Mouse (Mus musculus) CH12.LX (cell line): ENCODE data around the gene Lin7b. TPM values are rescaled to one million over a fixed set of nuclear protein-coding genes. Genes with fewer than 3 reads are reported as not detected.

Source experiments
- DNase-seq: peaks from one replicate; pipeline ENCODE4 v3.0.0-alpha.2; 2013; ENCODE audit errors: extremely low read depth
- H3K27ac ChIP-seq: 2 replicates; pipeline ENCODE4 v1.5.1; 2012; ENCODE audit warnings: low read depth, mild to moderate bottlenecking, control low read depth, moderate library complexity; ENCODE audit not compliant: insufficient read depth
- H3K27me3 ChIP-seq: replicated peaks from 2 replicates; pipeline ENCODE3; 2012; ENCODE audit warnings: inconsistent platforms
- H3K36me3 ChIP-seq, 2 experiments: replicated peaks in 1 of 2; 2 replicates each; pipeline versions ENCODE3 to v1.6.1; 2012; ENCODE audit warnings: inconsistent platforms in 1 of 2, low read length in 1 of 2, mild to moderate bottlenecking in 1 of 2, mixed read lengths in 1 of 2, moderate library complexity in 1 of 2; ENCODE audit not compliant: control insufficient read depth in 1 of 2, insufficient read depth in 1 of 2
- H3K4me1 ChIP-seq, 2 experiments: 2 replicates each; pipeline ENCODE4 v1.6.1; 2012; ENCODE audit warnings: inconsistent platforms in 1 of 2, moderate library complexity in 1 of 2; ENCODE audit not compliant: insufficient read depth in 2 of 2, control insufficient read depth in 1 of 2
- H3K4me2 ChIP-seq: 2 replicates; pipeline ENCODE4 v1.6.1; 2012; ENCODE audit warnings: low read depth, mild to moderate bottlenecking, control low read depth; ENCODE audit not compliant: poor library complexity, insufficient read depth, severe bottlenecking
- H3K4me3 ChIP-seq, 3 experiments: fragments of 150-350 bp in 1 of 3; sonication (generic) in 1 of 3; replicated peaks in 1 of 3; 2 replicates each; pipeline versions ENCODE3 to v1.5.1; 2011 to 2012; ENCODE audit warnings: low read depth in 2 of 3, low read length in 2 of 3, mild to moderate bottlenecking in 2 of 3, moderate library complexity in 2 of 3, control low read depth in 1 of 3, improper control_type of control experiment in 1 of 3, inconsistent platforms in 1 of 3, mixed read lengths in 1 of 3; ENCODE audit not compliant: poor library complexity in 1 of 3
- H3K79me2 ChIP-seq: replicated peaks from 2 replicates; pipeline ENCODE4 v1.6.1; 2012; ENCODE audit warnings: mild to moderate bottlenecking, moderate library complexity; ENCODE audit not compliant: control insufficient read depth, poor library complexity, insufficient read depth, severe bottlenecking; ENCODE audit errors: extremely low read depth
- H3K9ac ChIP-seq: 2 replicates; pipeline ENCODE4 v1.6.1; 2012; ENCODE audit warnings: low read depth, mild to moderate bottlenecking, control low read depth, moderate library complexity; ENCODE audit not compliant: insufficient read depth
- H3K9me3 ChIP-seq: replicated peaks from 2 replicates; pipeline ENCODE3; 2012; ENCODE audit warnings: low read length, inconsistent platforms, mixed read lengths
- BHLHE40 ChIP-seq: IDR thresholded peaks from 2 replicates; pipeline ENCODE4 v1.6.1; 2011; ENCODE audit warnings: mild to moderate bottlenecking, low read depth, low read length, improper control_type of control experiment
- CHD1 ChIP-seq: IDR thresholded peaks from 2 replicates; pipeline ENCODE4 v1.6.1; 2012; ENCODE audit warnings: low read depth, low read length, improper control_type of control experiment, inconsistent platforms
- CTCF ChIP-seq, 2 experiments: IDR thresholded peaks in 1 of 2; conservative IDR thresholded peaks in 1 of 2; 2 replicates each; pipeline ENCODE4 v1.5.1; 2011 to 2012; ENCODE audit warnings: low read depth in 2 of 2, low read length in 2 of 2, improper control_type of control experiment in 1 of 2, inconsistent platforms in 1 of 2, mild to moderate bottlenecking in 1 of 2, moderate library complexity in 1 of 2
- E2F4 ChIP-seq: IDR thresholded peaks from 2 replicates; pipeline ENCODE4 v1.6.1; 2011; ENCODE audit warnings: low read depth, low read length, improper control_type of control experiment; ENCODE audit not compliant: insufficient replicate concordance
- ELF1 ChIP-seq: IDR thresholded peaks from 2 replicates; pipeline ENCODE4 v1.6.1; 2014; ENCODE audit warnings: low read depth, mild to moderate bottlenecking, inconsistent platforms, low read length, improper control_type of control experiment
- EP300 ChIP-seq: IDR thresholded peaks from 2 replicates; pipeline ENCODE4 v1.6.1; 2011; ENCODE audit warnings: low read length, improper control_type of control experiment
- ETS1 ChIP-seq: conservative IDR thresholded peaks from 2 replicates; pipeline ENCODE4 v1.6.1; 2012; ENCODE audit warnings: low read depth, mild to moderate bottlenecking, inconsistent platforms, low read length, improper control_type of control experiment, moderate library complexity
- HCFC1 ChIP-seq: IDR thresholded peaks from 2 replicates; pipeline ENCODE4 v1.6.1; 2012; ENCODE audit warnings: low read depth, mild to moderate bottlenecking, inconsistent platforms, low read length, improper control_type of control experiment
- JUN ChIP-seq: IDR thresholded peaks from 2 replicates; pipeline ENCODE4 v1.6.1; 2011; ENCODE audit warnings: low read depth, mild to moderate bottlenecking, low read length, improper control_type of control experiment, moderate library complexity; ENCODE audit not compliant: insufficient read depth
- JUND ChIP-seq: conservative IDR thresholded peaks from 2 replicates; pipeline ENCODE4 v1.6.1; 2011; ENCODE audit warnings: low read depth, low read length, improper control_type of control experiment
- MAX ChIP-seq: IDR thresholded peaks from 2 replicates; pipeline ENCODE4 v1.6.1; 2011; ENCODE audit warnings: low read length, improper control_type of control experiment
- MAZ ChIP-seq: IDR thresholded peaks from 2 replicates; pipeline ENCODE4 v1.6.1; 2012; ENCODE audit warnings: low read depth, mild to moderate bottlenecking, inconsistent platforms, low read length, improper control_type of control experiment, moderate library complexity
- MXI1 ChIP-seq: IDR thresholded peaks from 2 replicates; pipeline ENCODE4 v1.6.1; 2011; ENCODE audit warnings: mild to moderate bottlenecking, low read depth, low read length, improper control_type of control experiment
- MYC ChIP-seq: IDR thresholded peaks from 2 replicates; pipeline ENCODE4 v1.6.1; 2011; ENCODE audit warnings: low read depth, mild to moderate bottlenecking, improper control_type of control experiment, low read length
- NELFE ChIP-seq: IDR thresholded peaks from 2 replicates; pipeline ENCODE4 v1.6.1; 2011; ENCODE audit warnings: low read depth, low read length, improper control_type of control experiment
- NRF1 ChIP-seq: IDR thresholded peaks from 2 replicates; pipeline ENCODE4 v1.6.1; 2014; ENCODE audit warnings: low read depth, mild to moderate bottlenecking, inconsistent platforms, low read length, improper control_type of control experiment, moderate library complexity
- RAD21 ChIP-seq: IDR thresholded peaks from 2 replicates; pipeline ENCODE4 v1.6.1; 2011; ENCODE audit warnings: low read depth, mild to moderate bottlenecking, low read length, improper control_type of control experiment, moderate library complexity
- RCOR1 ChIP-seq: conservative IDR thresholded peaks from 2 replicates; pipeline ENCODE4 v1.6.1; 2012; ENCODE audit warnings: low read depth, mild to moderate bottlenecking, inconsistent platforms, low read length, improper control_type of control experiment
- SIN3A ChIP-seq: IDR thresholded peaks from 2 replicates; pipeline ENCODE4 v1.6.1; 2012; ENCODE audit warnings: low read length, improper control_type of control experiment, inconsistent platforms
- SMC3 ChIP-seq: IDR thresholded peaks from 2 replicates; pipeline ENCODE4 v1.6.1; 2011; ENCODE audit warnings: low read depth, low read length, improper control_type of control experiment
- TBP ChIP-seq: conservative IDR thresholded peaks from 2 replicates; pipeline ENCODE4 v1.6.1; 2011; ENCODE audit warnings: low read depth, low read length, improper control_type of control experiment
- TCF12 ChIP-seq: IDR thresholded peaks from 2 replicates; pipeline ENCODE4 v1.6.1; 2014; ENCODE audit warnings: low read depth, mild to moderate bottlenecking, inconsistent platforms, low read length, improper control_type of control experiment
- UBTF ChIP-seq: IDR thresholded peaks from 2 replicates; pipeline ENCODE4 v1.6.1; 2012; ENCODE audit warnings: low read depth, mild to moderate bottlenecking, inconsistent platforms, low read length, improper control_type of control experiment, moderate library complexity
- ZKSCAN1 ChIP-seq: IDR thresholded peaks from 2 replicates; pipeline ENCODE4 v1.6.1; 2012; ENCODE audit warnings: low read depth, inconsistent platforms, low read length, improper control_type of control experiment, borderline replicate concordance
- ZMIZ1 ChIP-seq: IDR thresholded peaks from 2 replicates; pipeline ENCODE4 v1.6.1; 2012; ENCODE audit warnings: low read depth, mild to moderate bottlenecking, inconsistent platforms, low read length, improper control_type of control experiment
- ZNF384 ChIP-seq: IDR thresholded peaks from 2 replicates; pipeline ENCODE4 v1.6.1; 2012; ENCODE audit warnings: low read depth, low read length, improper control_type of control experiment, inconsistent platforms
- dilution Hi-C: fragments of 300-500 bp; cut with MboI; formaldehyde crosslinking; loops from 2 replicates; pipeline ENCODE4 v1.14.3; 2020; ENCODE audit warnings: low sequenced_read_pairs; ENCODE audit not compliant: extremely low pct_unique_long_range_greater_than_20kb, extremely low pct_ligation_motif_present
- in situ Hi-C: fragments of 300-500 bp; cut with MboI; formaldehyde crosslinking; loops from 3 replicates; pipeline ENCODE4 v1.14.3; 2019; ENCODE audit warnings: low sequenced_read_pairs, low pct_ligation_motif_present, low pct_unique_long_range_greater_than_20kb, mixed read lengths
- polyA plus RNA-seq: library from polyadenylated mRNA; unstranded; fragments of >175 nt; gene quantifications from 2 replicates; pipeline ENCODE4 v1.2.1, GENCODE M21; 2012; ENCODE audit warnings: low read depth; ENCODE audit not compliant: insufficient read length
- total RNA-seq, 2 experiments: library from RNA; depleted of rRNA; stranded (reverse); fragments of 300-350 nt in 1 of 2; fragments of >200 nt in 1 of 2; gene quantifications; 2 replicates each; pipeline ENCODE4 v1.2.3; 2012 to 2014

The Lin7b gene
- total and polyA plus RNA-seq, 3 experiments = 3.8 to 10.4 (median 4.4) TPM

GRCm38 (mm10) chr7:45413864-45414739 is 43.7 kb upstream of the Lin7b start:
- peaks cover 40% of the 10 kb centered on the region for H3K27me3 ChIP-seq
- no peaks in the 10 kb centered on the region for H3K9me3 ChIP-seq
- H3K9ac ChIP-seq = peak overlapping the region; percentile 45; the same call in 1 of the 2 replicates
- TF ChIP-seq TCF12 (0 out of 2 replicates have a peak, but pooled peaks have one; percentile 1), ELF1 (0 out of 2 replicates have a peak, but pooled peaks have one; percentile 19), MXI1 (0 out of 2 replicates have a peak, but pooled peaks have one; percentile 2), ETS1 (no peak), ZNF384 (peak; percentile 24; the same call in 1 of the 2 replicates), JUND (no peak), ZMIZ1 (no peak), E2F4 (no peak), NELFE (peak; percentile 10), CTCF (conservative IDR thresholded peaks at IDR 0.05 in 1 of 2, IDR thresholded peaks at IDR 0.05 in 1 of 2; ENCODE audit: low read depth in 2 of 2, low read length in 2 of 2) (no peak), ZKSCAN1 (no peak), UBTF (no peak)
- H3K36me3 ChIP-seq = peaks cover 4 to 5% of the 10 kb centered on the region in 2 experiments
- H3K4me2 ChIP-seq = peak overlapping the region; percentile 74
- in situ Hi-C loops = no loop called here
- dilution Hi-C loops = no loop called here
- no peak for DNase-seq
- peaks cover 7 to 27% of the 10 kb centered on the region in 2 experiments; a peak in 3 of 4 replicates for H3K4me1 ChIP-seq
- H3K79me2 ChIP-seq = no peaks in the 10 kb centered on the region
- peak overlapping the region; percentile 20 to 60 (median 52) for H3K4me3 ChIP-seq
- no peak overlapping the region for H3K27ac ChIP-seq

DNA sequence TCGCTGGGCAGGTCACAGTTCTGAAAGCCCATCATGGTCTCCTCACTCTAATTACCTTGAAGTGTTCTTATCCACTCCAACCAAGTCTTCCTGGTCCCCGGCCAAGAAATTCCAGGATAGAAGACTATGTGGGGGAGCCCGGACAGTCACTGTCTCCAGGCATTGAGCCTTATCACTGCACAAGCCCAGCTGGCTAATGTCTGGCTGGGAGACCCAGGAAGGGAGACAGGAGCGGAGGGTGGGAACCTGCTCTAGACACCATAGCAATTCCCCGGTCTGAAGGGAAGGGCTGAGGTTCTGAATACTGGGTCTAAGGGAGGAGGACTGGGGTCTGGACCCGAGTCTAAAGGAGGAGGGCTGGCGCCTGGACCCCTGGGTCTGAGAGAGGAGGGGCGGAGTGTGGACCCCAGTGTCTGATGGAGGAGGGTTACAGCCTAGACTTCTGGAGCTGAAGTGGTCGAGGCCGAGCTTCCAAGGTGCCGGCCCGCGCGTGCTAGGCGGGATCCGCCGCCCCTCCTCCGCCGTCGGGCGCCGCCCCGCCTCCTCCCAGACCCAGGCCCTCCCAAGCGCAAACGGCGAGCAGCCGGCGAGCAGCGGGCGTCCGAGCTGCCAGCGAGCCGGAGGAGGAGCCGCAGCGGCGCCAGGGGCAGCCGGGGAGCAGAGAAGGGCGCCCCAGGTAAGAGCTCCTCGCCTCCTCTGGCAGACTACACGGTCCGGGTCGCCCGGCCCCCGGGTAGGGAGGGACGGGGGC is 42.9 kb upstream of the Lin7b start, which contains the start of gene Ntf5:
Gene Ntf5, plus strand, starts transcription at position 583 of the 751 bp plus-strand sequence.
- peak within 1 kb of the TSS; percentile 45; the same call in 1 of the 2 replicates for H3K9ac ChIP-seq
- H3K4me3 ChIP-seq = peak within 1 kb of the TSS; percentile 20 to 60 (median 52)
- H3K27ac ChIP-seq = no peak within 1 kb of the TSS
- no peaks in the 10 kb centered on the region for H3K9me3 ChIP-seq
- no peaks in the 10 kb centered on the region for H3K79me2 ChIP-seq
- peak within 1 kb of the TSS; percentile 74 for H3K4me2 ChIP-seq
- dilution Hi-C loops (no loop called here), in situ Hi-C loops (no loop called here)
- no peak for DNase-seq
- H3K27me3 ChIP-seq = peaks cover 49% of the 10 kb centered on the region
- peaks cover 0 to 4% of the 10 kb centered on the region in 2 experiments for H3K36me3 ChIP-seq
- peaks cover 4 to 22% of the 10 kb centered on the region in 2 experiments; a peak in 2 of 4 replicates for H3K4me1 ChIP-seq
- TF ChIP-seq TCF12 (0 out of 2 replicates have a peak, but pooled peaks have one; percentile 6), MXI1 (peak; percentile 33; the same call in 1 of the 2 replicates), MAZ (no peak), MYC (no peak), RAD21 (no peak), TBP (no peak), BHLHE40 (no peak; the same call in 1 of the 2 replicates), HCFC1 (no peak), NELFE (peak; percentile 45), ZMIZ1 (no peak), EP300 (no peak), MAX (0 out of 2 replicates have a peak, but pooled peaks have one; percentile 20), SMC3 (no peak), CTCF (conservative IDR thresholded peaks at IDR 0.05 in 1 of 2, IDR thresholded peaks at IDR 0.05 in 1 of 2; ENCODE audit: low read depth in 2 of 2, low read length in 2 of 2) (no peak), JUN (no peak), NRF1 (no peak), SIN3A (0 out of 2 replicates have a peak, but pooled peaks have one; percentile 18), RCOR1 (no peak), CHD1 (no peak), JUND (no peak), ZKSCAN1 (no peak), E2F4 (no peak)
